In genomic region chr1:84841061-84841460, GRCm38 (mm10) we compare ENCODE assay signal across 10 mouse cellular contexts. TPM values are rescaled to one million over a fixed set of nuclear protein-coding genes. Genes with fewer than 3 reads are reported as not detected.
DNase-seq lines count a peak whose midpoint lies in the region; ATAC-seq lines count a peak whose summit lies in the region.
"Had no signal": no experiment of that assay in that cellular context is flagged by ENCODE, and none has a peak within 500 bp of the region (broad histone marks: within the 10 kb centered on the region; RNA-seq: fewer than 3 reads in every experiment).

No protein-coding gene starts in this region.

- H3K9ac ChIP-seq in liver, embryonic 11.5 days (ENCODE audit: low read depth, low read length) = no peak overlapping the region
- no peak overlapping the region for H3K9ac ChIP-seq in embryonic facial prominence, embryonic 15.5 days
- no peak overlapping the region for H3K9ac ChIP-seq in limb, embryonic 12.5 days (replicated peaks)
- peak overlapping the region; percentile 94; the same call in 1 of the 2 replicates for H3K9ac ChIP-seq in neural tube, embryonic 14.5 days (replicated peaks; ENCODE audit: low read depth, low read length)

- H3K27me3 ChIP-seq in liver, embryonic 11.5 days (replicated peaks; ENCODE audit: control insufficient read depth, insufficient read depth, low read length) = no peaks in the 10 kb centered on the region
- no peaks in the 10 kb centered on the region for H3K27me3 ChIP-seq in embryonic facial prominence, embryonic 15.5 days
- no peaks in the 10 kb centered on the region for H3K27me3 ChIP-seq in limb, embryonic 12.5 days
- H3K27me3 ChIP-seq in neural tube, embryonic 14.5 days (ENCODE audit: control insufficient read depth, insufficient read depth, low read length) = no peaks in the 10 kb centered on the region

- no peaks in the 10 kb centered on the region for H3K4me1 ChIP-seq in liver, embryonic 11.5 days (replicated peaks; ENCODE audit: control insufficient read depth, insufficient read depth, low read length)
- H3K4me1 ChIP-seq in embryonic facial prominence, embryonic 15.5 days = peaks cover 5% of the 10 kb centered on the region; the same call in 1 of the 2 replicates
- H3K4me1 ChIP-seq in limb, embryonic 12.5 days (replicated peaks) = peaks cover 6% of the 10 kb centered on the region
- H3K4me1 ChIP-seq in neural tube, embryonic 14.5 days (ENCODE audit: control insufficient read depth, insufficient read depth, low read length) = peaks cover 6% of the 10 kb centered on the region

- H3K27ac ChIP-seq in liver, embryonic 11.5 days (ENCODE audit: low read depth, low read length) = no peak overlapping the region
- H3K27ac ChIP-seq in embryonic facial prominence, embryonic 15.5 days (replicated peaks) = no peak overlapping the region
- no peak overlapping the region for H3K27ac ChIP-seq in limb, embryonic 12.5 days
- H3K27ac ChIP-seq in neural tube, embryonic 14.5 days (ENCODE audit: low read depth, low read length) = no peak overlapping the region; the same call in 1 of the 2 replicates

- ATAC-seq in liver, embryonic 11.5 days (replicated peaks; ENCODE audit: low FRiP score) = no peak
- ATAC-seq in embryonic facial prominence, embryonic 15.5 days (ENCODE audit: insufficient number of reproducible peaks, low FRiP score, low TSS enrichment, low read depth) = no peak
- ATAC-seq in limb, embryonic 12.5 days (ENCODE audit: insufficient number of reproducible peaks, insufficient read depth, low FRiP score, low TSS enrichment, low read depth) = no peak
- ATAC-seq in neural tube, embryonic 14.5 days (ENCODE audit: low read depth) = no peak

- peak overlapping the region; percentile 98; the same call in 1 of the 2 replicates for H3K4me3 ChIP-seq in liver, embryonic 11.5 days (ENCODE audit: low read depth, low read length)
- H3K4me3 ChIP-seq in embryonic facial prominence, embryonic 15.5 days (replicated peaks) = peak overlapping the region; percentile 93
- H3K4me3 ChIP-seq in limb, embryonic 12.5 days (replicated peaks) = peak overlapping the region; percentile 91
- H3K4me3 ChIP-seq in neural tube, embryonic 14.5 days (ENCODE audit: low read depth, low read length) = peak overlapping the region; percentile 87

- WGBS in liver, embryonic 11.5 days = 62% methylated on average over 3 of the region's 3 CpGs
- WGBS in embryonic facial prominence, embryonic 15.5 days = 61% methylated on average over 3 of the region's 3 CpGs
- 73% methylated on average over 3 of the region's 3 CpGs for WGBS in limb, embryonic 12.5 days
- WGBS in neural tube, embryonic 14.5 days = 69% methylated on average over 3 of the region's 3 CpGs

- peak overlapping the region; percentile 78 for H3K4me2 ChIP-seq in liver, embryonic 11.5 days
- peak overlapping the region; percentile 65; the same call in 1 of the 2 replicates for H3K4me2 ChIP-seq in embryonic facial prominence, embryonic 15.5 days (replicated peaks)
- H3K4me2 ChIP-seq in limb, embryonic 12.5 days = peak overlapping the region; percentile 72
- H3K4me2 ChIP-seq in neural tube, embryonic 14.5 days (ENCODE audit: low read depth, low read length) = peak overlapping the region; percentile 70

- no peak for DNase-seq in liver, embryonic 11.5 days (ENCODE audit: low spot score)
- DNase-seq in liver = no peak
- DNase-seq in adrenal gland, postnatal 14 days = no peak
- DNase-seq in ovary, adult 18-20 months (ENCODE audit: low spot score) = no peak
- no peak for DNase-seq in adrenal gland, adult 2 months
- DNase-seq: cerebellum, postnatal 10 days; gastrocnemius, postnatal 36 days had no signal

- no peaks in the 10 kb centered on the region for H3K9me3 ChIP-seq in liver, embryonic 11.5 days (ENCODE audit: control insufficient read depth, low read length)
- H3K9me3 ChIP-seq in embryonic facial prominence, embryonic 15.5 days (replicated peaks) = no peaks in the 10 kb centered on the region
- no peaks in the 10 kb centered on the region for H3K9me3 ChIP-seq in limb, embryonic 12.5 days
- H3K9me3 ChIP-seq in neural tube, embryonic 14.5 days (ENCODE audit: control insufficient read depth, low read length) = no peaks in the 10 kb centered on the region

- no peaks in the 10 kb centered on the region for H3K36me3 ChIP-seq in liver, embryonic 11.5 days (ENCODE audit: control insufficient read depth, insufficient read depth, low read length)
- no peaks in the 10 kb centered on the region for H3K36me3 ChIP-seq in embryonic facial prominence, embryonic 15.5 days
- no peaks in the 10 kb centered on the region for H3K36me3 ChIP-seq in limb, embryonic 12.5 days
- H3K36me3 ChIP-seq in neural tube, embryonic 14.5 days (ENCODE audit: control insufficient read depth, insufficient read depth, low read length) = no peaks in the 10 kb centered on the region

RNA-seq across cellular contexts. Expression of gene Trip12, which starts 0.7 kb away (rescaled TPM):
- 75.9 and 78.1 TPM in 2 replicates for polyA plus RNA-seq in liver, embryonic 11.5 days (2014; fragmentation: Nextera tagmentation; extraction: Ambion mirVana)
- polyA plus RNA-seq in embryonic facial prominence, embryonic 15.5 days (2015; fragmentation: Nextera tagmentation; extraction: Ambion mirVana) = 56.5 and 62.1 TPM in 2 replicates
- 76.2 and 83.1 TPM in 2 replicates for polyA plus RNA-seq in limb, embryonic 12.5 days (2016; fragmentation: Nextera tagmentation; extraction: Ambion mirVana)
- polyA plus RNA-seq in neural tube, embryonic 14.5 days (2014; fragmentation: Nextera tagmentation; extraction: Ambion mirVana) = 67.4 and 70.8 TPM in 2 replicates
- total RNA-seq in adrenal gland, postnatal 14 days (2021) = 224 and 225 TPM in 2 replicates
- 100 to 1,000 TPM; 193 to 259 TPM for total RNA-seq in adrenal gland, adult 2 months (2021)
- 5.1 and 5.2 TPM in 2 replicates for polyA plus RNA-seq in adrenal gland, adult 2 months (2012; rRNA removed)

RNA-seq across cellular contexts. Expression of gene Fbxo36, which starts 1.4 kb away (rescaled TPM):
- polyA plus RNA-seq in liver, embryonic 11.5 days (2014; fragmentation: Nextera tagmentation; extraction: Ambion mirVana) = 10.2 and 10.4 TPM in 2 replicates
- 21.1 and 28.9 TPM in 2 replicates for polyA plus RNA-seq in embryonic facial prominence, embryonic 15.5 days (2015; fragmentation: Nextera tagmentation; extraction: Ambion mirVana)
- 7.7 and 10.1 TPM in 2 replicates for polyA plus RNA-seq in limb, embryonic 12.5 days (2016; fragmentation: Nextera tagmentation; extraction: Ambion mirVana)
- polyA plus RNA-seq in neural tube, embryonic 14.5 days (2014; fragmentation: Nextera tagmentation; extraction: Ambion mirVana) = 3.8 and 4.9 TPM in 2 replicates
- total RNA-seq in adrenal gland, postnatal 14 days (2021) = 6.4 and 7.8 TPM in 2 replicates
- total RNA-seq in adrenal gland, adult 2 months (2021) = 10 to 100 TPM; 13.9 to 16.7 TPM
- polyA plus RNA-seq in adrenal gland, adult 2 months (2012; rRNA removed) = 7.6 and 8.9 TPM in 2 replicates
